Comparison of ENCODE assay signal across 8 mouse cellular contexts in genomic region chr7:88276914-88277765, GRCm38 (mm10). TPM values are rescaled to one million over a fixed set of nuclear protein-coding genes. Genes with fewer than 3 reads are reported as not detected.
DNase-seq lines count a peak whose midpoint lies in the region; ATAC-seq lines count a peak whose summit lies in the region.

No protein-coding gene starts in this region.

- H3K4me3 ChIP-seq in embryonic facial prominence, embryonic 11.5 days (ENCODE audit: low read depth, low read length): peak overlapping the region; percentile 44; the same call in 1 of the 2 replicates
- peak overlapping the region; percentile 39; the same call in 1 of the 2 replicates for H3K4me3 ChIP-seq in hindbrain, embryonic 11.5 days (ENCODE audit: low read depth, low read length)
- peak overlapping the region; percentile 79 for H3K4me3 ChIP-seq in lung, embryonic 16.5 days (ENCODE audit: low read length)

- H3K4me2 ChIP-seq in embryonic facial prominence, embryonic 11.5 days (ENCODE audit: low read depth, low read length): peak overlapping the region; percentile 91
- H3K4me2 ChIP-seq in hindbrain, embryonic 11.5 days (replicated peaks; ENCODE audit: low read depth, low read length): peak overlapping the region; percentile 71
- H3K4me2 ChIP-seq in lung, embryonic 16.5 days (ENCODE audit: low read depth, low read length): peak overlapping the region; percentile 91

- intact Hi-C loops in left cerebral cortex, postnatal 4 days (cut with DNase I): no loop called here

- DNase-seq in kidney, adult 9 months: peak; percentile 19
- DNase-seq in kidney, postnatal 36 days: no peak
- DNase-seq in embryonic facial prominence, embryonic 11.5 days (ENCODE audit: low spot score): no peak
- DNase-seq in hindbrain, embryonic 11.5 days (ENCODE audit: low spot score): no peak
- DNase-seq in retina, postnatal 1 day: peak; percentile 4
- no peak for DNase-seq in left cerebral cortex, postnatal 4 days
- no peak for DNase-seq in right cerebral cortex, adult 2 months (ENCODE audit: low spot score in 2 of 2)

- H3K36me3 ChIP-seq in embryonic facial prominence, embryonic 11.5 days (replicated peaks; ENCODE audit: control insufficient read depth, insufficient read depth, low read depth, low read length): no peaks in the 10 kb centered on the region
- H3K36me3 ChIP-seq in hindbrain, embryonic 11.5 days (ENCODE audit: control insufficient read depth, insufficient read depth, low read length): no peaks in the 10 kb centered on the region
- peaks cover 6% of the 10 kb centered on the region; the same call in 1 of the 2 replicates for H3K36me3 ChIP-seq in lung, embryonic 16.5 days (ENCODE audit: control insufficient read depth, insufficient read depth, low read length)

- ATAC-seq in embryonic facial prominence, embryonic 11.5 days (replicated peaks; ENCODE audit: insufficient number of reproducible peaks, low FRiP score, low TSS enrichment, low read depth): no peak
- ATAC-seq in hindbrain, embryonic 11.5 days (ENCODE audit: low FRiP score): no peak
- ATAC-seq in lung, embryonic 16.5 days (ENCODE audit: low read depth): peak; percentile 7; the same call in 1 of the 2 replicates

- no peaks in the 10 kb centered on the region for H3K9me3 ChIP-seq in embryonic facial prominence, embryonic 11.5 days (replicated peaks; ENCODE audit: control insufficient read depth, low read length)
- H3K9me3 ChIP-seq in hindbrain, embryonic 11.5 days (ENCODE audit: control insufficient read depth, low read length): no peaks in the 10 kb centered on the region
- H3K9me3 ChIP-seq in lung, embryonic 16.5 days (ENCODE audit: control insufficient read depth, low read length): no peaks in the 10 kb centered on the region

- no peak overlapping the region for H3K27ac ChIP-seq in embryonic facial prominence, embryonic 11.5 days (replicated peaks; ENCODE audit: low read depth, low read length)
- no peak overlapping the region for H3K27ac ChIP-seq in hindbrain, embryonic 11.5 days (ENCODE audit: low read depth, low read length)
- H3K27ac ChIP-seq in lung, embryonic 16.5 days (ENCODE audit: low read length): peak overlapping the region; percentile 95

- H3K9ac ChIP-seq in embryonic facial prominence, embryonic 11.5 days (replicated peaks; ENCODE audit: low read length): no peak overlapping the region
- no peak overlapping the region for H3K9ac ChIP-seq in hindbrain, embryonic 11.5 days (ENCODE audit: low read depth, low read length)
- peak overlapping the region; percentile 88 for H3K9ac ChIP-seq in lung, embryonic 16.5 days (ENCODE audit: low read length)

- no peaks in the 10 kb centered on the region for H3K4me1 ChIP-seq in embryonic facial prominence, embryonic 11.5 days (ENCODE audit: control insufficient read depth, insufficient read depth, low read length)
- no peaks in the 10 kb centered on the region for H3K4me1 ChIP-seq in hindbrain, embryonic 11.5 days (replicated peaks; ENCODE audit: control insufficient read depth, insufficient read depth, low read length)
- H3K4me1 ChIP-seq in lung, embryonic 16.5 days (replicated peaks; ENCODE audit: control insufficient read depth, insufficient read depth, low read length): peaks cover 9% of the 10 kb centered on the region

- WGBS in embryonic facial prominence, embryonic 11.5 days: 36% methylated on average over 7 of the region's 7 CpGs
- WGBS in hindbrain, embryonic 11.5 days: 49% methylated on average over 7 of the region's 7 CpGs
- WGBS in lung, embryonic 16.5 days: 34% methylated on average over 7 of the region's 7 CpGs

- H3K27me3 ChIP-seq in embryonic facial prominence, embryonic 11.5 days (ENCODE audit: control insufficient read depth, insufficient read depth, low read length): no peaks in the 10 kb centered on the region
- H3K27me3 ChIP-seq in hindbrain, embryonic 11.5 days (ENCODE audit: control insufficient read depth, insufficient read depth, low read length): no peaks in the 10 kb centered on the region
- H3K27me3 ChIP-seq in lung, embryonic 16.5 days (ENCODE audit: control insufficient read depth, insufficient read depth, low read depth, low read length): no peaks in the 10 kb centered on the region

RNA-seq across cellular contexts. Expression of gene Ctsc, which starts 0.7 kb away (rescaled TPM):
- polyA plus RNA-seq in embryonic facial prominence, embryonic 11.5 days (2014; fragmentation: Nextera tagmentation; extraction: Ambion mirVana): 24.2 and 25.5 TPM in 2 replicates
- 21.5 and 23.3 TPM in 2 replicates for polyA plus RNA-seq in hindbrain, embryonic 11.5 days (2014; fragmentation: Nextera tagmentation; extraction: Ambion mirVana)
- polyA plus RNA-seq in lung, embryonic 16.5 days (2015; fragmentation: Nextera tagmentation; extraction: Ambion mirVana): 181 and 210 TPM in 2 replicates
- total RNA-seq in left cerebral cortex, postnatal 4 days (2021): 10 to 100 TPM; 10.0 to 11.0 TPM

Comparison
In these comparisons a context has a peak if more than half of its experiments do, and no peak if none do; other contexts are left out.
1. DNase-seq: peak in kidney, adult 9 months (single experiment) and retina, postnatal 1 day (single experiment); none in kidney, postnatal 36 days (0 of 2), embryonic facial prominence, embryonic 11.5 days (single experiment), hindbrain, embryonic 11.5 days (single experiment), left cerebral cortex, postnatal 4 days (single experiment) and right cerebral cortex, adult 2 months (0 of 2).
2. Peak in every context shown above with its lines, with median percentiles within 50 percentile points of each other: H3K4me2 ChIP-seq and H3K4me3 ChIP-seq.